8 mouse cellular contexts compared by ENCODE assay signal in genomic region chr4:40837451-40838285, GRCm38 (mm10). TPM values are rescaled to one million over a fixed set of nuclear protein-coding genes. Genes with fewer than 3 reads are reported as not detected.
DNase-seq lines count a peak whose midpoint lies in the region; ATAC-seq and TF ChIP-seq lines count a peak whose summit lies in the region.

No protein-coding gene starts in this region.

- peak; percentile 58 for DNase-seq in testis, postnatal 10 days (ENCODE audit: low spot score)
- no peak for DNase-seq in testis, postnatal 14 days (ENCODE audit: low spot score)
- peak; percentile 61 to 68 for DNase-seq in heart, postnatal 36 days
- DNase-seq in liver, embryonic 14.5 days (ENCODE audit: low read depth in 3 of 3, low spot score in 3 of 3), result no peak
- no peak for DNase-seq in right cerebral cortex, postnatal 4 days
- no peak for DNase-seq in frontal cortex, adult 2 months (ENCODE audit: extremely low spot score in 1 of 2, low spot score in 1 of 2)
- no peak for DNase-seq in cerebellum, postnatal 36 days

- ATAC-seq in embryonic facial prominence, embryonic 13.5 days (ENCODE audit: insufficient number of reproducible peaks, insufficient read depth, low FRiP score, low TSS enrichment, low read depth), result peak; percentile 64
- peak; percentile 42; the same call in 1 of the 2 replicates for ATAC-seq in liver, embryonic 14.5 days (ENCODE audit: insufficient read depth)

- no peaks in the 10 kb centered on the region for H3K36me3 ChIP-seq in embryonic facial prominence, embryonic 13.5 days
- peaks cover 2% of the 10 kb centered on the region; the same call in 1 of the 2 replicates for H3K36me3 ChIP-seq in liver, embryonic 14.5 days (replicated peaks; ENCODE audit: control insufficient read depth, insufficient read depth, low read depth)

- no peak overlapping the region for H3K4me3 ChIP-seq in embryonic facial prominence, embryonic 13.5 days
- no peak overlapping the region for H3K4me3 ChIP-seq in liver, embryonic 14.5 days (ENCODE audit: insufficient read depth in 1 of 2, low read depth in 2 of 2, low read length in 2 of 2)

- TF ChIP-seq CTCF in liver, embryonic 14.5 days (IDR thresholded peaks at IDR 0.05; ENCODE audit: low read depth), result no peak

- H3K27ac ChIP-seq in embryonic facial prominence, embryonic 13.5 days, result peak overlapping the region; percentile 81
- H3K27ac ChIP-seq in liver, embryonic 14.5 days, result peak overlapping the region; percentile 12; the same call in 1 of the 2 replicates

- H3K4me2 ChIP-seq in embryonic facial prominence, embryonic 13.5 days, result peak overlapping the region; percentile 34
- H3K4me2 ChIP-seq in liver, embryonic 14.5 days (ENCODE audit: low read depth), result peak overlapping the region; percentile 5

- peaks cover 18% of the 10 kb centered on the region for H3K4me1 ChIP-seq in embryonic facial prominence, embryonic 13.5 days
- peaks cover 27 to 35% of the 10 kb centered on the region in 2 experiments for H3K4me1 ChIP-seq in liver, embryonic 14.5 days (replicated peaks; ENCODE audit: control insufficient read depth in 2 of 2, insufficient read depth in 2 of 2, low read length in 1 of 2)

- WGBS in embryonic facial prominence, embryonic 13.5 days, result 35% methylated on average over 10 of the region's 10 CpGs
- WGBS in liver, embryonic 14.5 days (ENCODE audit: insufficient replicate concordance), result 40% methylated on average over 10 of the region's 10 CpGs

- no peaks in the 10 kb centered on the region for H3K27me3 ChIP-seq in embryonic facial prominence, embryonic 13.5 days
- H3K27me3 ChIP-seq in liver, embryonic 14.5 days (ENCODE audit: control insufficient read depth, insufficient read depth, low read length), result no peaks in the 10 kb centered on the region

- H3K9me3 ChIP-seq in embryonic facial prominence, embryonic 13.5 days, result no peaks in the 10 kb centered on the region
- H3K9me3 ChIP-seq in liver, embryonic 14.5 days (ENCODE audit: control insufficient read depth, low read length), result no peaks in the 10 kb centered on the region

- intact Hi-C loops in heart, postnatal 36 days (cut with DNase I), result loop anchor here (5.0 kb wide), 1 partner anchor 55 kb away; no protein-coding TSS in a partner anchor

- no peak; the same call in 1 of the 2 replicates for TF ChIP-seq EP300 in liver, embryonic 14.5 days (IDR thresholded peaks at IDR 0.05; ENCODE audit: low read depth)

- no peak overlapping the region for H3K9ac ChIP-seq in embryonic facial prominence, embryonic 13.5 days
- H3K9ac ChIP-seq in liver, embryonic 14.5 days (replicated peaks), result no peak overlapping the region

RNA-seq across cellular contexts. Expression of gene B4galt1, which starts 16.1 kb away (rescaled TPM):
- 39.7 and 39.9 TPM in 2 replicates for polyA plus RNA-seq in embryonic facial prominence, embryonic 13.5 days (2015; fragmentation: Nextera tagmentation; extraction: Ambion mirVana)
- 10 to 100 TPM; 62.1 to 69.1 TPM for total RNA-seq in heart, postnatal 36 days (2021)
- polyA plus RNA-seq in liver, embryonic 14.5 days (2012; rRNA removed), result 13.3 and 14.3 TPM in 2 replicates
- polyA plus RNA-seq in liver, embryonic 14.5 days (2014; fragmentation: Nextera tagmentation; extraction: Ambion mirVana), result 30.3 and 31.2 TPM in 2 replicates
- 4.7 and 5.2 TPM in 2 replicates for polyA plus RNA-seq in frontal cortex, adult 2 months (2012; rRNA removed)

Comparison
In these comparisons a context has a peak if more than half of its experiments do, and no peak if none do; other contexts are left out.
1. DNase-seq: peak in testis, postnatal 10 days (single experiment) and heart, postnatal 36 days (2 of 2); none in testis, postnatal 14 days (single experiment), liver, embryonic 14.5 days (0 of 3), right cerebral cortex, postnatal 4 days (single experiment), frontal cortex, adult 2 months (0 of 2) and cerebellum, postnatal 36 days (0 of 2).